Mouse (Mus musculus): ENCODE results near the gene Bbs5.
"Not testable (repeated sequence)": the region's sequence is repeated elsewhere in the genome, so short reads cannot be mapped to it uniquely, and the experiment has no call there.

Bbs5 gene

GRCm38 (mm10) chr2:69669853-69670252, 22.9 kb downstream of the Bbs5 start, which contains the start of gene Klhl41:
Gene Klhl41, plus strand, starts transcription at chr2:69670120.
- DNase-seq (ENCODE audit: low read depth) = no peak

DNA sequence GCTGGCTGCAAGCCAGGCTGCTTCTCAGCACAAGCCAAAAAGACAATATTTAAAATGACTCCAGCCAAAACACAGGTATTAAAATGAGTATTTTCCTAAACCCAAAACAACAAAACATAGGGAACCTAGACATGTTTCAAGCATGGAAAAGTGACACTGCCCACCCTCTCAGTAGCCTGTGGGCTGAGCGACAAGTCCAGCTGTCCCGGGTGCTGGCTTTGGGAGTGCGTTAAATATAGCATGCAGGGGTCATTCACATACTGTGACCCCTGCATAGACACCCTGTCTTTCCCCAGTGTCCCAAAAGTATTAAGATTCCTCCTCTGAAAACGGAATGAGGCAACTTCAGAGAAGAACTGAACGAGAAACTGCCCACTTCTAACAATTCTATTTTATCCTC, 26.8 kb downstream of the Bbs5 start:
- no peak for DNase-seq (ENCODE audit: low read depth)

GRCm38 (mm10) chr2:69675266-69675665, 28.3 kb downstream of the Bbs5 start:
- DNase-seq (ENCODE audit: low read depth) = no peak

GRCm38 (mm10) chr2:69676713-69677112, 29.7 kb downstream of the Bbs5 start:
- peak; percentile 4 for DNase-seq (ENCODE audit: low read depth)

DNA sequence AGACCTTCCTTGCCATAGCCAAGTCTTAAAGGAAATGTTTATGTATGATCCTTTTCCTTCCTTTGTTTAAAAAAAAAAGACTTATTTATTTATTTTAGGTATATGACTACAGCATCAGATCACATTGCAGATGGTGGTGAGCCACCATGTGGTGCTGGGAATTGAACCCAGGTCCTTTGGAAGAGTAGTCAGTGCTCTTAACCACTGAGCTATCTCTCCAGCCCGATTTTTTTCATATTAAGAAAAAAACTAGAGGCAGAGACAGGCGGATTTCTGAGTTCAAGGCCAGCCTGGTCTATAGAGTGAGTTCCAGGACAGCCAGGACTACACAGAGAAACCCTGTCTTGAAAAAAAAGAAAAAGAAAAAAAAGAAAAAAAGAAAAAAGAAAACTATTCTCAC, 30.2 kb downstream of the Bbs5 start:
- DNase-seq (ENCODE audit: low read depth) = not testable (repeated sequence)

- DNase-seq (ENCODE audit: low read depth) = peak; percentile 20
Observed at GRCm38 (mm10) chr2:69679990-69680389, 33.0 kb downstream of the Bbs5 start.

GRCm38 (mm10) chr2:69681931-69682330, 35.0 kb downstream of the Bbs5 start:
- no peak for DNase-seq (ENCODE audit: low read depth)

GRCm38 (mm10) chr2:69683036-69683805, 36.2 kb downstream of the Bbs5 start:
- no peak for DNase-seq (ENCODE audit: low read depth)

- DNase-seq (ENCODE audit: low read depth) = no peak
Observed at GRCm38 (mm10) chr2:69684488-69684887, 37.5 kb downstream of the Bbs5 start.

- DNase-seq (ENCODE audit: low read depth) = no peak
Observed at GRCm38 (mm10) chr2:69690214-69690613, 43.2 kb downstream of the Bbs5 start.

DNA sequence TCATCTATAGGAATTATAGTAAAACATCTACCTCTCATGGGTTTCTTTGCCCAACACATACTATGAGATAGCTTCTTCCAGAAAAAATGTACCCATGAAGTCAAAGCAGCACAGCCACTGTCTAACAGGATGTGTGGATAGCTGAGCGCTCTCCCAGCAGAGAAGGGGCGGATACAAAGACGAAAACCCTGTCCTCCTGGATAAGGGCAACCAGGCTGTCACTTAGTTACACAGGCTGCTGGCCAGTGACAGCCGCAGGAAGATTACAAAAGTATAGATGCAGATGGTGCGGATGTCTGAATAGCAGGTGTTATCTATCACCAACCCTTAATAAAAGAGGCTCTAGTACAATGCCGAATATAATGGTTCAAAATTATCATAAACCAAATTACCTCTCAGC, 43.9 kb downstream of the Bbs5 start:
- no peak for DNase-seq (ENCODE audit: low read depth)

- no peak for DNase-seq (ENCODE audit: low read depth)
Observed at GRCm38 (mm10) chr2:69693501-69693900, 46.5 kb downstream of the Bbs5 start.

GRCm38 (mm10) chr2:69700446-69700845, 53.5 kb downstream of the Bbs5 start:
- no peak for DNase-seq (ENCODE audit: low read depth)

DNA sequence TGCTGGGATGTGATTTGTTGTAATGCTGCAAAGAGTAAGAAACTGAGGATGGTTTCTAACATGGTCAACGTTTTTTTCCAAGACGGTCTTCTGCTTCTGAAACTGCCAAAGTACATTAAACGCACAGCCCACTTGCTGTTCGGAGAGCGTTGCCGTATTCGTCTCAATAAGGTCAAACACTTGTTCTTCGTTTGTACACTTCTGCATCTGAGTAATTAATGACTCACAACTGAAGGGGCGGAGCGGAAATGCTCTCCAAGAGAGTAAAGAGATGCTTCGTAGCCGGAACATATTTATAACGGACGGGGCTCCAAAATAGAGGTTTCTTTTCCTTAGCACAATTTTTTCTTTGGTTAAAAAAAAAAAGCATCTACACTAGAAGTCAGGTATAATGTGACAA, 65.2 kb downstream of the Bbs5 start:
- no peak for DNase-seq (ENCODE audit: low read depth)

GRCm38 (mm10) chr2:69712981-69713625, 66.1 kb downstream of the Bbs5 start, which contains the start of gene Fastkd1:
Gene Fastkd1, minus strand, starts transcription at chr2:69713516.
- peak; percentile 88 for DNase-seq (ENCODE audit: low read depth)

DNA sequence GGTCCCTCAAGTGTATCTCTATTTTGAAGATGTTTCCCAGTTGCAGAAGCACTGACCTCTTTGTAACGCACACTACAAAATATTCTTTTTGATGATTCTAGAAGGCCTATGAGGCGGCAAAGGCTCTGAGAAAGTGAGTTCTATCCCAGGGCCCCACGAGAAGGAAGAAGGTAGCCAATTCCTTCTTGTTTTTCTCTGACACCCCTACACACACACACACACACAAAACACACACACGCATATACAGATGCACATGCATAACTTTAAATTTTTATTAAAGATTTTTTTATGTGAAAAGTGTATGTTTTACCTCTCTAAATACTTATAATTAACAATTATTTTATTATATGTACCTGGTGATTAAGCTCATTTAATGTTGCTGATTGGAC, 66.6 kb downstream of the Bbs5 start:
- DNase-seq (ENCODE audit: low read depth) = no peak

DNA sequence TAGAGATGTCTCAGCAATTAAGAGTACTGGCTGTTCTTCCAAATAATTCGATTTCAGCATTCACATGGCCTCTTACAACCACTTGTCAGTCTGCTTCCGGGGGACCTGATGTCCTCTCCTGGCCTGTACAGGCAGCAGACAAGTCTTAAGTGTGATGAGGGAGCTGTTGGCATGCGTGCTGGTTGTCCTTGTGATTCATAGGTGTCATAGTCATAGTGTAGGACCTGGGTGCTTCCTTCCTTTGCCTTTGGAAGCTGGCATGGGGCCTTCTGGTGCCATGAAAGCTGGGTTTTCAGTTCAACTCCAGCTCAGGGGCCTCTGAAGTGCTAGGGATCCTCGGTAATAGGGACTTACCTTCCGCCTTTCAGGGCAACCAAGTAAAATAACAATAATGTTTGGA, 67.2 kb downstream of the Bbs5 start:
- no peak for DNase-seq (ENCODE audit: low read depth)

GRCm38 (mm10) chr2:69716483-69716882, 69.5 kb downstream of the Bbs5 start:
- DNase-seq (ENCODE audit: low read depth) = no peak

Data from c-Kit-positive CD71-positive TER-119-negative erythroid progenitor cells, embryonic 14.5 days (primary cell).